Mouse (Mus musculus) kidney, adult 18-20 months (tissue): ENCODE data around the gene Olfr152.

Experiments
- DNase-seq: peaks from one replicate; pipeline ENCODE4 v3.0.0; 2021

Olfr152 gene

GRCm38 (mm10) chr2:87779183-87779582 is at the start of gene Olfr152:
Gene Olfr152 (plus strand): TSS chr2:87779483.
- DNase-seq: no peak

GRCm38 (mm10) chr2:87739878-87740277 is 39.4 kb upstream of the Olfr152 start, which contains the start of gene Olfr1138:
Gene Olfr1138 (minus strand): TSS chr2:87739978.
- DNase-seq: no peak

- DNase-seq: no peak
Observed at GRCm38 (mm10) chr2:87743452-87743851, 35.8 kb upstream of the Olfr152 start, which contains the start of gene Olfr1140. Gene Olfr1140 (plus strand): TSS chr2:87743752.

- DNase-seq: no peak
Observed at GRCm38 (mm10) chr2:87753891-87754290, 25.4 kb upstream of the Olfr152 start, which contains the start of gene Olfr1141. Gene Olfr1141 (minus strand): TSS chr2:87753991.

GRCm38 (mm10) chr2:87776143-87776542 is 3.1 kb upstream of the Olfr152 start:
- DNase-seq: no peak

- no peak for DNase-seq
Observed at GRCm38 (mm10) chr2:87800292-87800691, 21.0 kb downstream of the Olfr152 start, which contains the start of gene Olfr1143. Gene Olfr1143 (plus strand): TSS chr2:87800592.

GRCm38 (mm10) chr2:87809522-87809921 is 30.2 kb downstream of the Olfr152 start, which contains the start of gene Olfr1145:
Gene Olfr1145 (plus strand): TSS chr2:87809822.
- no peak for DNase-seq

GRCm38 (mm10) chr2:87830233-87830632 is 51.0 kb downstream of the Olfr152 start, which contains the start of gene Olfr1148:
Gene Olfr1148 (plus strand): TSS chr2:87830533.
- DNase-seq: no peak
